In the genomic region with DNA sequence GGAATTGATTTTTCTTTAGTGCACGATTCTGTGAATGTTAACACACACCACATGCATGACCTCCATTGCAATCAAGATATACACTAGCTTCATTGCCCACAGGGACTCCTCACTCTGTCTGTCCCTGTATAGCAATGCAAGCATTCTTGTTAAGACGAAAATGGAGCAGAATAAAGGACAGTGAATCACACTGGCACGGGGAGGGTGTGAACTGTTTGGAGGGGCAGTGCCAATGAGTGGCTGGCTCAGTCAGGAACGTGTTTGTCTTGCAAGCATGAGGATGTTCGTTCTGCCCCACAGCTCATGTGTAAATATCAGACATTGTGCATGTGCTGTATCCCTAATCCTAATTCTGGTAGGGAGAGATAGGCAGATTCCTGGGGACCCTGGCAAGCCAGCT, we compare ENCODE assay signal across 27 mouse cellular contexts. TPM values are rescaled to one million over a fixed set of nuclear protein-coding genes. Genes with fewer than 3 reads are reported as not detected.
DNase-seq lines count a peak whose midpoint lies in the region; ATAC-seq lines count a peak whose summit lies in the region.
"Had no signal": no experiment of that assay in that cellular context is flagged by ENCODE, and none has a peak within 500 bp of the region (broad histone marks: within the 10 kb centered on the region; RNA-seq: fewer than 3 reads in every experiment).

No protein-coding gene starts in this region.

- no peak overlapping the region for H3K9ac ChIP-seq in heart, embryonic 11.5 days (ENCODE audit: low read depth, low read length)
- no peak overlapping the region for H3K9ac ChIP-seq in neural tube, embryonic 11.5 days (ENCODE audit: low read length)
- H3K9ac ChIP-seq in midbrain, embryonic 15.5 days = no peak overlapping the region

- 78% methylated on average over 5 of the region's 5 CpGs for WGBS in heart, embryonic 10.5 days
- WGBS in heart, embryonic 11.5 days (ENCODE audit: insufficient replicate concordance) = 74% methylated on average over 5 of the region's 5 CpGs
- WGBS in neural tube, embryonic 11.5 days = 84% methylated on average over 5 of the region's 5 CpGs
- 73% methylated on average over 5 of the region's 5 CpGs for WGBS in midbrain, embryonic 15.5 days

- no peaks in the 10 kb centered on the region for H3K4me1 ChIP-seq in heart, embryonic 10.5 days
- H3K4me1 ChIP-seq in heart, embryonic 11.5 days (ENCODE audit: control insufficient read depth, insufficient read depth, low read length) = no peaks in the 10 kb centered on the region
- H3K4me1 ChIP-seq in neural tube, embryonic 11.5 days (ENCODE audit: control insufficient read depth, insufficient read depth, low read length) = no peaks in the 10 kb centered on the region
- H3K4me1 ChIP-seq in midbrain, embryonic 15.5 days = no peaks in the 10 kb centered on the region
- H3K4me1 ChIP-seq: limb, embryonic 10.5 days had no signal

- no peak for ATAC-seq in heart, embryonic 11.5 days (replicated peaks; ENCODE audit: insufficient number of reproducible peaks, low FRiP score, low TSS enrichment)
- ATAC-seq in neural tube, embryonic 11.5 days (ENCODE audit: insufficient read depth, low FRiP score, low TSS enrichment) = no peak
- ATAC-seq in midbrain, embryonic 15.5 days (replicated peaks) = 0 out of 2 replicates have a peak, but pooled peaks have one; percentile 40
- ATAC-seq in CD4-positive, CD25-positive, alpha-beta regulatory T cell, adult 4 months = no peak

- no peak overlapping the region for H3K27ac ChIP-seq in heart, embryonic 10.5 days
- no peak overlapping the region for H3K27ac ChIP-seq in heart, embryonic 11.5 days (ENCODE audit: low read depth, low read length)
- no peak overlapping the region for H3K27ac ChIP-seq in neural tube, embryonic 11.5 days (ENCODE audit: low read depth, low read length)
- no peak overlapping the region for H3K27ac ChIP-seq in midbrain, embryonic 15.5 days
- H3K27ac ChIP-seq: limb, embryonic 10.5 days had no signal

- H3K9me3 ChIP-seq in heart, embryonic 10.5 days = no peaks in the 10 kb centered on the region
- H3K9me3 ChIP-seq in heart, embryonic 11.5 days (replicated peaks; ENCODE audit: control insufficient read depth, low read length) = no peaks in the 10 kb centered on the region
- no peaks in the 10 kb centered on the region for H3K9me3 ChIP-seq in neural tube, embryonic 11.5 days (ENCODE audit: control insufficient read depth, low read length)
- H3K9me3 ChIP-seq in midbrain, embryonic 15.5 days = no peaks in the 10 kb centered on the region
- H3K9me3 ChIP-seq: limb, embryonic 10.5 days had no signal

- no peaks in the 10 kb centered on the region for H3K36me3 ChIP-seq in heart, embryonic 10.5 days
- no peaks in the 10 kb centered on the region for H3K36me3 ChIP-seq in heart, embryonic 11.5 days (ENCODE audit: control insufficient read depth, insufficient read depth, low read length)
- H3K36me3 ChIP-seq in neural tube, embryonic 11.5 days (ENCODE audit: control insufficient read depth, insufficient read depth, low read length) = no peaks in the 10 kb centered on the region
- H3K36me3 ChIP-seq in midbrain, embryonic 15.5 days (replicated peaks) = no peaks in the 10 kb centered on the region
- H3K36me3 ChIP-seq: limb, embryonic 10.5 days had no signal

- H3K4me2 ChIP-seq in heart, embryonic 11.5 days = no peak overlapping the region
- H3K4me2 ChIP-seq in neural tube, embryonic 11.5 days (ENCODE audit: low read depth) = no peak overlapping the region
- H3K4me2 ChIP-seq in midbrain, embryonic 15.5 days = no peak overlapping the region

- H3K4me3 ChIP-seq in heart, embryonic 10.5 days = no peak overlapping the region
- H3K4me3 ChIP-seq in heart, embryonic 11.5 days (ENCODE audit: low read depth, low read length) = no peak overlapping the region
- H3K4me3 ChIP-seq in neural tube, embryonic 11.5 days (ENCODE audit: low read depth, low read length) = no peak overlapping the region
- H3K4me3 ChIP-seq in midbrain, embryonic 15.5 days = no peak overlapping the region
- H3K4me3 ChIP-seq: limb, embryonic 10.5 days had no signal

- H3K27me3 ChIP-seq in heart, embryonic 10.5 days (ENCODE audit: insufficient read depth, poor library complexity, severe bottlenecking) = no peaks in the 10 kb centered on the region
- no peaks in the 10 kb centered on the region for H3K27me3 ChIP-seq in heart, embryonic 11.5 days (ENCODE audit: control insufficient read depth, insufficient read depth, low read length)
- no peaks in the 10 kb centered on the region for H3K27me3 ChIP-seq in neural tube, embryonic 11.5 days (ENCODE audit: control insufficient read depth, insufficient read depth, low read length)
- no peaks in the 10 kb centered on the region for H3K27me3 ChIP-seq in midbrain, embryonic 15.5 days (replicated peaks)

- DNase-seq in heart, embryonic 10.5 days (ENCODE audit: low spot score) = peak; percentile 72
- DNase-seq in neural tube, embryonic 11.5 days (ENCODE audit: low spot score) = peak; percentile 7
- DNase-seq in neural tube, embryonic 10.5 days (ENCODE audit: extremely low spot score, low spot score) = no peak
- no peak for DNase-seq in layer of hippocampus, postnatal 36 days
- DNase-seq: adrenal gland, postnatal 14 days; cerebellum, adult 11 months; cerebellum, postnatal 10 days; kidney, adult 18-20 months; kidney, postnatal 4 days; liver; lung, postnatal 4 days; right cerebral cortex, adult 18-20 months; right cerebral cortex, postnatal 4 days had no signal

RNA-seq across cellular contexts. Expression of a gene that starts 8.3 kb away (rescaled TPM):
- 0.18 and 0.28 TPM in 2 replicates for polyA plus RNA-seq in heart, embryonic 10.5 days (2016; fragmentation: Nextera tagmentation; extraction: Ambion mirVana)
- polyA plus RNA-seq in heart, embryonic 11.5 days (2014; fragmentation: Nextera tagmentation; extraction: Ambion mirVana) = 0.39 and 0.72 TPM in 2 replicates
- polyA plus RNA-seq in neural tube, embryonic 11.5 days (2014; fragmentation: Nextera tagmentation; extraction: Ambion mirVana) = 0.11 and 0.24 TPM in 2 replicates
- polyA plus RNA-seq in midbrain, embryonic 15.5 days (2015; fragmentation: Nextera tagmentation; extraction: Ambion mirVana) = 0.52 and 0.86 TPM in 2 replicates
- not detected for total RNA-seq in layer of hippocampus, postnatal 36 days (2021)
- polyA plus RNA-seq in CD4-positive, CD25-positive, alpha-beta regulatory T cell, adult 4 months (2017; shearing (Covaris generic)) = 100 to 1,000 TPM; 449 to 646 TPM
- polyA plus RNA-seq: liver, embryonic 16.5 days had no signal

RNA-seq across cellular contexts. Expression of a gene that starts 41.9 kb away (rescaled TPM):
- polyA plus RNA-seq in heart, embryonic 10.5 days (2016; fragmentation: Nextera tagmentation; extraction: Ambion mirVana) = 26.5 and 26.7 TPM in 2 replicates
- polyA plus RNA-seq in heart, embryonic 11.5 days (2014; fragmentation: Nextera tagmentation; extraction: Ambion mirVana) = 21.9 and 22.5 TPM in 2 replicates
- 34.3 and 34.4 TPM in 2 replicates for polyA plus RNA-seq in neural tube, embryonic 11.5 days (2014; fragmentation: Nextera tagmentation; extraction: Ambion mirVana)
- polyA plus RNA-seq in midbrain, embryonic 15.5 days (2015; fragmentation: Nextera tagmentation; extraction: Ambion mirVana) = 31.8 TPM in 2 replicates
- 10 to 100 TPM; 24.2 to 26.7 TPM for total RNA-seq in layer of hippocampus, postnatal 36 days (2021)
- polyA plus RNA-seq in CD4-positive, CD25-positive, alpha-beta regulatory T cell, adult 4 months (2017; shearing (Covaris generic)) = 10 to 100 TPM; 14.5 to 15.7 TPM

RNA-seq across cellular contexts. Expression of a gene that starts 52.6 kb away (rescaled TPM):
- polyA plus RNA-seq in heart, embryonic 10.5 days (2016; fragmentation: Nextera tagmentation; extraction: Ambion mirVana) = not detected in 2 replicates
- not detected in 2 replicates for polyA plus RNA-seq in heart, embryonic 11.5 days (2014; fragmentation: Nextera tagmentation; extraction: Ambion mirVana)
- not detected in 2 replicates for polyA plus RNA-seq in neural tube, embryonic 11.5 days (2014; fragmentation: Nextera tagmentation; extraction: Ambion mirVana)
- polyA plus RNA-seq in midbrain, embryonic 15.5 days (2015; fragmentation: Nextera tagmentation; extraction: Ambion mirVana) = not detected in 2 replicates
- total RNA-seq in layer of hippocampus, postnatal 36 days (2021) = not detected
- polyA plus RNA-seq in CD4-positive, CD25-positive, alpha-beta regulatory T cell, adult 4 months (2017; shearing (Covaris generic)) = not detected
- total RNA-seq: adrenal gland, postnatal 14 days; gastrocnemius, adult 8-10 months; hematopoietic stem cell, adult 5-6 weeks; left cerebral cortex, adult 8-10 months; megakaryocyte-erythroid progenitor cell, adult 5-6 weeks had no signal
- polyA plus RNA-seq: heart, postnatal 0 days; inflammation-experienced regulatory T-cells, adult 6 months; kidney, embryonic 16.5 days; limb, embryonic 10.5 days; lung, embryonic 16.5 days; neural tube, embryonic 14.5 days had no signal

Comparison
In these comparisons a context has a peak if more than half of its experiments do, and no peak if none do; other contexts are left out.
1. DNase-seq: peak in heart, embryonic 10.5 days (single experiment) and neural tube, embryonic 11.5 days (single experiment); none in neural tube, embryonic 10.5 days (single experiment) and layer of hippocampus, postnatal 36 days (0 of 2).
2. RNA of a gene that starts 8.3 kb away (polyA plus RNA-seq): 449 to 646 TPM in CD4-positive, CD25-positive, alpha-beta regulatory T cell, adult 4 months; 0.52 to 0.86 TPM in midbrain, embryonic 15.5 days, 0.39 to 0.72 TPM in heart, embryonic 11.5 days, 0.11 to 0.24 TPM in neural tube, embryonic 11.5 days and 0.18 to 0.28 TPM in heart, embryonic 10.5 days; every median in the first group is over 100 times any median in the second.